In genomic region chr10:83266731-83267130, GRCm38 (mm10) we compare ENCODE assay signal across 9 mouse cellular contexts.
DNase-seq lines count a peak whose midpoint lies in the region; ATAC-seq lines count a peak whose summit lies in the region.
"Had no signal": no experiment of that assay in that cellular context is flagged by ENCODE, and none has a peak within 500 bp of the region (broad histone marks: within the 10 kb centered on the region; RNA-seq: fewer than 3 reads in every experiment).

No protein-coding gene starts in this region.

- WGBS in hindbrain, embryonic 12.5 days, result 28% methylated on average over 13 of the region's 13 CpGs
- WGBS in midbrain, embryonic 12.5 days, result 39% methylated on average over 13 of the region's 13 CpGs

- no peak overlapping the region for H3K27ac ChIP-seq in hindbrain, embryonic 12.5 days
- H3K27ac ChIP-seq in midbrain, embryonic 12.5 days (replicated peaks), result no peak overlapping the region
- H3K27ac ChIP-seq: gastrocnemius, adult 2 months; limb, embryonic 13.5 days had no signal

- no peaks in the 10 kb centered on the region for H3K27me3 ChIP-seq in hindbrain, embryonic 12.5 days
- peaks cover 10% of the 10 kb centered on the region for H3K27me3 ChIP-seq in midbrain, embryonic 12.5 days
- H3K27me3 ChIP-seq: limb, embryonic 13.5 days had no signal

- H3K4me1 ChIP-seq in hindbrain, embryonic 12.5 days, result peaks cover 4% of the 10 kb centered on the region; the same call in 1 of the 2 replicates
- H3K4me1 ChIP-seq in midbrain, embryonic 12.5 days, result peaks cover 9% of the 10 kb centered on the region
- H3K4me1 ChIP-seq: limb, embryonic 13.5 days had no signal

- DNase-seq in right cerebral cortex, adult 2 months (ENCODE audit: low spot score in 2 of 2), result peak; percentile 58 to 62
- DNase-seq in right cerebral cortex, postnatal 4 days, result no peak
- no peak for DNase-seq in gastrocnemius, postnatal 25 days
- DNase-seq in spleen, postnatal 14 days (ENCODE audit: low spot score in 2 of 2), result no peak
- no peak for DNase-seq in lung, postnatal 10 days
- DNase-seq: gastrocnemius, adult 2 months had no signal

- no peaks in the 10 kb centered on the region for H3K36me3 ChIP-seq in hindbrain, embryonic 12.5 days
- H3K36me3 ChIP-seq in midbrain, embryonic 12.5 days, result no peaks in the 10 kb centered on the region
- H3K36me3 ChIP-seq: limb, embryonic 13.5 days had no signal

- no peak overlapping the region for H3K4me2 ChIP-seq in hindbrain, embryonic 12.5 days (replicated peaks)
- no peak overlapping the region for H3K4me2 ChIP-seq in midbrain, embryonic 12.5 days (replicated peaks)
- H3K4me2 ChIP-seq: limb, embryonic 13.5 days had no signal

- no peak overlapping the region for H3K4me3 ChIP-seq in hindbrain, embryonic 12.5 days
- no peak overlapping the region for H3K4me3 ChIP-seq in midbrain, embryonic 12.5 days
- H3K4me3 ChIP-seq: gastrocnemius, adult 2 months; limb, embryonic 13.5 days had no signal

- peak; percentile 82 for ATAC-seq in hindbrain, embryonic 12.5 days (ENCODE audit: low FRiP score)
- peak; percentile 56; the same call in 1 of the 2 replicates for ATAC-seq in midbrain, embryonic 12.5 days (ENCODE audit: low FRiP score, low read depth)

- no peak overlapping the region for H3K9ac ChIP-seq in hindbrain, embryonic 12.5 days
- H3K9ac ChIP-seq in midbrain, embryonic 12.5 days (replicated peaks), result no peak overlapping the region
- H3K9ac ChIP-seq: limb, embryonic 13.5 days had no signal

- H3K9me3 ChIP-seq in hindbrain, embryonic 12.5 days (replicated peaks), result no peaks in the 10 kb centered on the region
- no peaks in the 10 kb centered on the region for H3K9me3 ChIP-seq in midbrain, embryonic 12.5 days
- H3K9me3 ChIP-seq: limb, embryonic 13.5 days had no signal

Comparison
In these comparisons a context has a peak if more than half of its experiments do, and no peak if none do; other contexts are left out.
1. DNase-seq: peak in right cerebral cortex, adult 2 months (2 of 2); none in right cerebral cortex, postnatal 4 days (single experiment), gastrocnemius, postnatal 25 days (single experiment), spleen, postnatal 14 days (0 of 2) and lung, postnatal 10 days (single experiment).